Mouse (Mus musculus) liver, postnatal 0 days (tissue): ENCODE data around the gene Rnf225.

Experiments used
- CTCF ChIP-seq: sonication (generic); IDR thresholded peaks from 2 replicates; pipeline ENCODE4 v1.5.1; 2016; ENCODE audit warnings: antibody characterized with exemption, low read depth
- EP300 ChIP-seq: IDR thresholded peaks from 2 replicates; pipeline ENCODE4 v1.6.1; 2016; ENCODE audit warnings: antibody characterized with exemption, low read depth, mild to moderate bottlenecking

DNA sequence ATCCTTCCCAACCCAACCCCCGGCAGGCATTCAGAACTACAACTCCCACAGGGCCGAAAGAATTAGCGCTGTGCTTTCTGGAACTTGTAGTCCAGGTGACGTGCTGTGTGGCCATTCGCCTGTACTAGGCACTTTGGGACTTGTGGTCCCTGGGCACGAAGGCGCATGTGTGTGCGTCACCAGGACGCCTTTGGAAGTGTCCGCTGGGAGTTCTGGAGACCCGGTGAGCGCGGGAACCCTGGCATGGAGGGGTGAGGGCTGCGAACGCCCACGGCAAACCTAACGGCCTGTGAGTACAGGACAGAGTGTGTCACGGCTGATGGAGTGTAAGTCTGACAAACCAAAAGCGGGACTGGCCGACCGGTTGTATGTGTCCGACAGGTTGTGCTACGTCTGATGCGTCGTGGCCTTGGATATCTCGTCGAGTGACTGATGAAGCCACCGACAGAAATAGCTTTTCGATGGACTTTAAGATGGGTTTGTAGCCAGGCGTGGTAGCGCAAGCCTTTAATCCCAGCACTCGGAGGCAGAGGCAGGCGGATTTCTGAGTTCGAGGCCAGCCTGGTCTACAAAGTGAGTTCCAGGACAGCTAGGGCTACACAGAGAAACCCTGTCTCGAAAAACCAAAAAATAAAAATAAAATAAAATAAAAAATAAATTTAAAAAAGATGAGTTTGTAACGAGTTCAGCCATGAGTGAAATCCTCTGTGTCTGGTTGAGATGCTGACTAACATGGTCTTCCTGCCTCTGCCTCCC lies 29.4 kb upstream of the Rnf225 start, which contains the start of gene Zscan22:
- no peak for TF ChIP-seq CTCF
- TF ChIP-seq EP300, result no peak
